In the genomic region with DNA sequence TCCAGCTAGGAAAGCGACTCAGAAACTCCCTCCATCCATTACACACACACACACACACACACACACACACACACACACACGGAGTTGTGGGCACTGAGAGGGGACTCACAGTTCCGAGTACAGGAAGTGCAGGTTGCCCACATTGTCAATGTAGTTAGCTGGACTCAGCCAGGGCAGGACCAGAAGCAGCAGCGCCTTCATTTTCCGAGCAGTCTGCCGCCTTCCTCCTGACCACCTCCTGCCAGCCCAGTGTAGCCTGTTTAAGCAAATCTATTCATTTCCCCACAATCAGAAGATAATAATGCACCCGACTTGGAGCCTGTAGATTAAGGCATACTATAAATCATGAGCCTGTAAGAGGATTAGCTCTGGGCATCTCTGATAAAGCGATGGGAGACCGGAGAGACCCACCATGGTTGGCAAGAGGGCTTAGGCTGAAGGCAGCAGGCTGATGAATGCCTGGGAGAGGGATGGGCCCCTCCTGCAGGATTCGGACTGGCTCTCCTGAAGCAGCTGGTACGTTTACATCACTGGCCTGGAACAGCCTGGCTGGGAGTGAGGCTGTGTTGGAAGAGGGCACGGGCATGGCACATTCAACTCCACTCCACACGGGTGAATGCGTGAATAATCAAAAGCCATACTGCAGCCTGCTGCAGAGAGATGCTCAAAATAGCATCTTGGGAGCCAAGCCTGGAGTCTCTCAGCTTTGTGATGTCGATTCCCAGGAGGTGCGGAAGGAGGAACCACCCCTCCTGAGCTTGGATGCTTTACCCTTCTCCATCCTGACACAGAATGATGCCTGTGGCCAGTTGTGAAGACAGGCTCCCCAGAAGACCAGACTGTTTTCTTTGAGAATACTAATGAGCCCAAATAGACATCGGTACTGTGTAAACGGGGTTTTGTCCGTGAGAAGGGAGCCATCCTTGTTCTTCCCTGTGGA, we compare ENCODE assay signal across 9 mouse cellular contexts. TPM values are rescaled to one million over a fixed set of nuclear protein-coding genes. Genes with fewer than 3 reads are reported as not detected.
A peak's percentile ranks its signal among the peaks of the same experiment; 100 is the strongest.
DNase-seq lines count a peak whose midpoint lies in the region; ATAC-seq lines count a peak whose summit lies in the region.
"Had no signal": no experiment of that assay in that cellular context is flagged by ENCODE, and none has a peak within 500 bp of the region (broad histone marks: within the 10 kb centered on the region; RNA-seq: fewer than 3 reads in every experiment).

No protein-coding gene starts in this region.

- no peaks in the 10 kb centered on the region; the same call in 1 of the 2 replicates for H3K4me1 ChIP-seq in intestine, embryonic 14.5 days (replicated peaks; ENCODE audit: control insufficient read depth, insufficient read depth, low read length)
- no peaks in the 10 kb centered on the region for H3K4me1 ChIP-seq in intestine, embryonic 15.5 days (replicated peaks)
- peaks cover 9% of the 10 kb centered on the region; the same call in 1 of the 2 replicates for H3K4me1 ChIP-seq in forebrain, embryonic 15.5 days
- H3K4me1 ChIP-seq in limb, embryonic 10.5 days, result peaks cover 9% of the 10 kb centered on the region

- WGBS in intestine, embryonic 14.5 days, result 61% methylated on average over 19 of the region's 19 CpGs
- WGBS in intestine, embryonic 15.5 days, result 67% methylated on average over 19 of the region's 19 CpGs
- WGBS in forebrain, embryonic 15.5 days, result 44% methylated on average over 19 of the region's 19 CpGs
- WGBS in limb, embryonic 10.5 days, result 75% methylated on average over 19 of the region's 19 CpGs

- H3K36me3 ChIP-seq in intestine, embryonic 14.5 days (ENCODE audit: control insufficient read depth, insufficient read depth, low read length), result no peaks in the 10 kb centered on the region
- H3K36me3 ChIP-seq in intestine, embryonic 15.5 days, result no peaks in the 10 kb centered on the region
- no peaks in the 10 kb centered on the region for H3K36me3 ChIP-seq in forebrain, embryonic 15.5 days
- no peaks in the 10 kb centered on the region for H3K36me3 ChIP-seq in limb, embryonic 10.5 days

- H3K4me2 ChIP-seq in intestine, embryonic 14.5 days (ENCODE audit: low read length), result no peak overlapping the region
- no peak overlapping the region for H3K4me2 ChIP-seq in intestine, embryonic 15.5 days (replicated peaks)
- peak overlapping the region; percentile 31 for H3K4me2 ChIP-seq in forebrain, embryonic 15.5 days (replicated peaks)

- H3K27me3 ChIP-seq in intestine, embryonic 14.5 days (replicated peaks; ENCODE audit: control insufficient read depth, insufficient read depth, low read length), result no peaks in the 10 kb centered on the region
- no peaks in the 10 kb centered on the region for H3K27me3 ChIP-seq in intestine, embryonic 15.5 days (replicated peaks)
- H3K27me3 ChIP-seq in forebrain, embryonic 15.5 days, result no peaks in the 10 kb centered on the region
- H3K27me3 ChIP-seq in limb, embryonic 10.5 days (ENCODE audit: low read depth, poor library complexity, severe bottlenecking), result no peaks in the 10 kb centered on the region
- H3K27me3 ChIP-seq: Patski had no signal

- ATAC-seq in intestine, embryonic 14.5 days (replicated peaks; ENCODE audit: low FRiP score, low TSS enrichment, low read depth), result 0 out of 2 replicates have a peak, but pooled peaks have one; percentile 27
- no peak; the same call in 1 of the 2 replicates for ATAC-seq in intestine, embryonic 15.5 days
- peak; percentile 99 for ATAC-seq in forebrain, embryonic 15.5 days (replicated peaks)
- no peak for ATAC-seq in erythroblast, adult 5-6 weeks (replicated peaks; ENCODE audit: low FRiP score, poor library complexity, severe bottlenecking)
- ATAC-seq: Patski had no signal

- no peak for DNase-seq in intestine, embryonic 14.5 days (ENCODE audit: low spot score)
- peak; percentile 60 to 70 for DNase-seq in layer of hippocampus, postnatal 14 days (ENCODE audit: low spot score in 2 of 2)
- peak; percentile 82 for DNase-seq in retina, postnatal 1 day
- DNase-seq in limb, embryonic 10.5 days (ENCODE audit: low spot score), result no peak
- no peak for DNase-seq in lung, postnatal 4 days

- no peak overlapping the region for H3K27ac ChIP-seq in intestine, embryonic 14.5 days (ENCODE audit: low read depth)
- H3K27ac ChIP-seq in intestine, embryonic 15.5 days, result no peak overlapping the region
- peak overlapping the region; percentile 60 for H3K27ac ChIP-seq in forebrain, embryonic 15.5 days (replicated peaks)
- H3K27ac ChIP-seq in limb, embryonic 10.5 days, result no peak overlapping the region

- no peak overlapping the region for H3K9ac ChIP-seq in intestine, embryonic 14.5 days (ENCODE audit: low read length)
- no peak overlapping the region for H3K9ac ChIP-seq in intestine, embryonic 15.5 days
- H3K9ac ChIP-seq in forebrain, embryonic 15.5 days (replicated peaks), result peak overlapping the region; percentile 41

- H3K4me3 ChIP-seq in intestine, embryonic 14.5 days (ENCODE audit: low read depth, low read length), result no peak overlapping the region
- H3K4me3 ChIP-seq in intestine, embryonic 15.5 days (replicated peaks), result no peak overlapping the region
- peak overlapping the region; percentile 26 for H3K4me3 ChIP-seq in forebrain, embryonic 15.5 days
- H3K4me3 ChIP-seq in limb, embryonic 10.5 days, result no peak overlapping the region

- no peaks in the 10 kb centered on the region for H3K9me3 ChIP-seq in intestine, embryonic 14.5 days (ENCODE audit: control insufficient read depth, low read length)
- H3K9me3 ChIP-seq in intestine, embryonic 15.5 days, result no peaks in the 10 kb centered on the region
- no peaks in the 10 kb centered on the region for H3K9me3 ChIP-seq in forebrain, embryonic 15.5 days
- H3K9me3 ChIP-seq in limb, embryonic 10.5 days (replicated peaks), result no peaks in the 10 kb centered on the region

RNA-seq across cellular contexts. Expression of a gene that starts 25.0 kb away (rescaled TPM):
- polyA plus RNA-seq in intestine, embryonic 14.5 days (2014; fragmentation: Nextera tagmentation; extraction: Ambion mirVana), result 4.8 and 5.2 TPM in 2 replicates
- polyA plus RNA-seq in intestine, embryonic 15.5 days (2015; fragmentation: Nextera tagmentation; extraction: Ambion mirVana), result 5.9 and 6.0 TPM in 2 replicates
- polyA plus RNA-seq in forebrain, embryonic 15.5 days (2015; fragmentation: Nextera tagmentation; extraction: Ambion mirVana), result 2.7 and 3.9 TPM in 2 replicates
- 10 to 100 TPM; 19.0 to 22.4 TPM for total RNA-seq in layer of hippocampus, postnatal 14 days (2021)
- total RNA-seq in erythroblast, adult 5-6 weeks (2015; ENCODE audit: low replicate concordance), result not detected in 2 replicates
- total RNA-seq in erythroblast, adult 5-6 weeks (2017; ENCODE audit: low replicate concordance), result not detected in 2 replicates
- 1.8 and 2.0 TPM in 2 replicates for polyA plus RNA-seq in limb, embryonic 10.5 days (2016; fragmentation: Nextera tagmentation; extraction: Ambion mirVana)

Comparison
In these comparisons a context has a peak if more than half of its experiments do, and no peak if none do; other contexts are left out.
1. ATAC-seq: peak in intestine, embryonic 14.5 days (single experiment) and forebrain, embryonic 15.5 days (single experiment); none in intestine, embryonic 15.5 days (single experiment) and erythroblast, adult 5-6 weeks (single experiment).
2. DNase-seq: peak in layer of hippocampus, postnatal 14 days (2 of 2) and retina, postnatal 1 day (single experiment); none in intestine, embryonic 14.5 days (single experiment), limb, embryonic 10.5 days (single experiment) and lung, postnatal 4 days (0 of 2).